Mouse (Mus musculus) myocyte (in vitro differentiated cells): ENCODE measurements around the gene Tmcc3.

ENCODE experiments used
- E2F4 ChIP-seq: IDR thresholded peaks from one replicate; pipeline ENCODE4 v1.6.1; 2011; ENCODE audit warnings: mild to moderate bottlenecking, control low read depth, moderate library complexity; ENCODE audit not compliant: insufficient read depth
- MAX ChIP-seq: IDR thresholded peaks from one replicate; pipeline ENCODE4 v1.6.1; 2011; ENCODE audit warnings: low read depth, mild to moderate bottlenecking, control low read depth
- MYOD1 ChIP-seq, 3 experiments: IDR thresholded peaks; one replicate each; pipeline ENCODE4 v1.6.1; 2011; ENCODE audit warnings: control low read depth in 2 of 3, low read depth in 2 of 3, mild to moderate bottlenecking in 2 of 3, moderate library complexity in 1 of 3; ENCODE audit not compliant: insufficient read length in 2 of 3, control insufficient read depth in 1 of 3
- MYOG ChIP-seq, 3 experiments: IDR thresholded peaks; one replicate each; pipeline ENCODE4 v1.6.1; 2011; ENCODE audit warnings: control low read depth in 2 of 3, low read depth in 2 of 3, mild to moderate bottlenecking in 2 of 3; ENCODE audit not compliant: insufficient read length in 2 of 3, control insufficient read depth in 1 of 3, insufficient read depth in 1 of 3
- POLR2A ChIP-seq: IDR thresholded peaks from one replicate; pipeline ENCODE4 v1.6.1; 2011; ENCODE audit warnings: low read depth, mild to moderate bottlenecking, control low read depth, moderate library complexity; ENCODE audit not compliant: insufficient read length
- POLR2AphosphoS2 ChIP-seq: IDR thresholded peaks from one replicate; pipeline ENCODE4 v1.6.1; 2011; ENCODE audit warnings: low read depth, control low read depth; ENCODE audit not compliant: insufficient read length
- TCF12 ChIP-seq: IDR thresholded peaks from one replicate; pipeline ENCODE4 v1.6.1; 2011; ENCODE audit warnings: mild to moderate bottlenecking, control low read depth; ENCODE audit not compliant: poor library complexity, insufficient read depth, severe bottlenecking
- TCF3 ChIP-seq: IDR thresholded peaks from one replicate; pipeline ENCODE4 v1.6.1; 2011; ENCODE audit warnings: low read depth, control low read depth; ENCODE audit not compliant: insufficient read length
- USF1 ChIP-seq: IDR thresholded peaks from one replicate; pipeline ENCODE4 v1.6.1; 2011; ENCODE audit warnings: low read depth, mild to moderate bottlenecking, control low read depth, moderate library complexity

DNA sequence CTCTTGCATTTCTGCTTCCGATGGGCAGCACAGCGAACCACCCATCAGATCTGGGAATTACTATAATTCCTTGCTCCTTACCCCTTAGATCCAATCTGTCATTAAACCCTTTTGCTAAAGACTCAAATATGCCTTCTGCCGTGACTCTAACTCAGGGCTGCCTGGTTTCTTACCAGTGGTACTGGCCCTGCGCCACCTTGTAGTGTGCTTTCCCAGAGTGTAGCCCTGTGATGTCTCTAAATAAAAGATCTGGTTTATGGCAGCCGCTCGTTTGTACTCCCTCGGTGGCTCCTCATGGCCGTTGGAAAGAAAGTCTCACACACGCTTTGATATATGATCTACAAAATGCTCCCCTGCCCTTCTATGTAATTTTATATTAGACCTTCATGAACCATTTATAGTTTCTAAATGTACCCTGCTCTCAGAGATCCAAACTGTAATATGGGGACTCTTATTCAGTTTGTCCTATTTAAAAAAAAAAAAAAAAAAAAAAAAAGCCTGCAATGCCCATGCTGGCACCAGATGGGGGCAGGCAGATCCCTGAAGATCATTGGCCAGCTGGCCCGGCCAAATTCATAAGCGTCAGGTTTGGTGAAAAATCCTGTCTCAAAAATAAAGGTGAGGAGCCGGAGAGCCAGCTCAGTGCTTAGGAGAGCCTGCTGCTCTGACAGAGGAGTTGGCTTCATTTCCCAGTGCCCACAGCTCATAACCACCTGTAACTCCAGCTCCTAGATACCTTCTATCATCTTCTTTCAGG, 116.6 kb downstream of the Tmcc3 start:
- no peak for TF ChIP-seq POLR2A
- TF ChIP-seq MYOG (IDR thresholded peaks at IDR 0.05; ENCODE audit: control insufficient read depth in 1 of 3, insufficient read depth in 1 of 3, insufficient read length in 2 of 3, low read depth in 2 of 3), result no peak
- TF ChIP-seq TCF3, result no peak
- TF ChIP-seq USF1, result no peak
- TF ChIP-seq POLR2AphosphoS2, result no peak
- no peak for TF ChIP-seq MAX
- no peak for TF ChIP-seq TCF12
- TF ChIP-seq E2F4, result no peak
- TF ChIP-seq MYOD1 (IDR thresholded peaks at IDR 0.05; ENCODE audit: control insufficient read depth in 1 of 3, insufficient read length in 2 of 3, low read depth in 2 of 3), result no peak
